Mouse (Mus musculus) stomach, postnatal 0 days (tissue): ENCODE results near the gene Scnn1g.

Experiments
- CTCF ChIP-seq: IDR thresholded peaks from 2 replicates; pipeline ENCODE4 v1.5.1; 2016; ENCODE audit warnings: antibody characterized with exemption, low read depth, mild to moderate bottlenecking, moderate library complexity
- EP300 ChIP-seq: optimal IDR thresholded peaks from 2 replicates; pipeline ENCODE3; 2016; ENCODE audit warnings: antibody characterized with exemption

DNA sequence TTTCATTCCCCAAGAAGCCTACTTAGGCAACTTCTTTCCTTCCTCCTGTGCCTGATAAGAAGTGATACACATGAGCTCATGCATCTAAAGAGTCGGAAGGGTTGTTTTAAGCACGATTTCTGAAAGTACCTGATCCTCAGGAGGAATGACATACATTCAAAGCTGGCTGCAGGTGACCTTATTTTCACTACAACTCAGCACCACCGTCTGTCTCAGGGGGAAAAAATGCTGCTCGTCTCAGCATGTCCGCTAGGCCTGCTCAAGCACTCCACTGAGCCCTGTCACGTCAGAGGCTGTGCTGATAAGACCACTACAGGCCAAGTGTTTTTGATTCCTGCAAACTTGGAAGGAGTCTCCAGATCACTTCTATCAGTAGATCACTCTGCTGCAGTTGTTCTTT, 32.3 kb upstream of the Scnn1g start:
- no peak for TF ChIP-seq EP300
- no peak for TF ChIP-seq CTCF
